Comparison of ENCODE assay signal across 8 mouse cellular contexts in the genomic region with DNA sequence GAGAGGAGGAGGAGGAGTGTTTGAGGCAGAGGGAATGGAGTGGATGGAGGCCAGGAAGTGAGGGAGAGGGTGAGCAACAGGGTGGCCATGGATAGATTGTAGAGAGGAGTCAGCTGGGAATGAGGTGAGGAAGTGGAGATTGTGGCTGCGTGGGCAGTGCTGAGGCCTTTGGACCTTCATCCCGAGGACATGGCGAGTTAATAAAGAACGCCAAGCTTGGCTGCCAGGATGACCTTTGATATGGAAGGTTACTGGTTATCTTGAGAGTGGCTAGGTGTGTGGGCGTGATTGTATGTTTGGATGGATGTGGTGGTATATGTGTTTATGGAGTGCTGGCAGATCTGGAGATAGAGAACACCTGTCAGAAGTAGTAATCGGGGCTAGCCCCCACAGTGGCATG. TPM values are rescaled to one million over a fixed set of nuclear protein-coding genes. Genes with fewer than 3 reads are reported as not detected.
DNase-seq lines count a peak whose midpoint lies in the region; ATAC-seq lines count a peak whose summit lies in the region.

No protein-coding gene starts in this region.

- 88% methylated on average over 6 of the region's 6 CpGs for WGBS in hindbrain, embryonic 10.5 days
- WGBS in hindbrain, embryonic 11.5 days = 85% methylated on average over 6 of the region's 6 CpGs
- 85% methylated on average over 6 of the region's 6 CpGs for WGBS in hindbrain, embryonic 16.5 days
- WGBS in neural tube, embryonic 14.5 days = 80% methylated on average over 6 of the region's 6 CpGs
- WGBS in heart, embryonic 10.5 days = 70% methylated on average over 6 of the region's 6 CpGs

- intact Hi-C loops in left cerebral cortex, postnatal 10 days (cut with DNase I) = loop anchor here (10.0 kb wide), 1 partner anchor 187 kb away; no protein-coding TSS in a partner anchor

- no peak for ATAC-seq in hindbrain, embryonic 11.5 days (ENCODE audit: low FRiP score)
- no peak for ATAC-seq in hindbrain, embryonic 16.5 days
- no peak for ATAC-seq in neural tube, embryonic 14.5 days (ENCODE audit: low read depth)
- no peak for ATAC-seq in CD4-positive, CD25-positive, alpha-beta regulatory T cell, adult 4 months

- H3K9ac ChIP-seq in hindbrain, embryonic 11.5 days (ENCODE audit: low read depth, low read length) = no peak overlapping the region
- no peak overlapping the region for H3K9ac ChIP-seq in hindbrain, embryonic 16.5 days (ENCODE audit: low read depth, low read length)
- H3K9ac ChIP-seq in neural tube, embryonic 14.5 days (replicated peaks; ENCODE audit: low read depth, low read length) = no peak overlapping the region

- no peak overlapping the region for H3K27ac ChIP-seq in hindbrain, embryonic 10.5 days
- no peak overlapping the region for H3K27ac ChIP-seq in hindbrain, embryonic 11.5 days (ENCODE audit: low read depth, low read length)
- H3K27ac ChIP-seq in hindbrain, embryonic 16.5 days (ENCODE audit: low read depth, low read length) = no peak overlapping the region
- no peak overlapping the region for H3K27ac ChIP-seq in neural tube, embryonic 14.5 days (ENCODE audit: low read depth, low read length)
- no peak overlapping the region for H3K27ac ChIP-seq in heart, embryonic 10.5 days

- H3K27me3 ChIP-seq in hindbrain, embryonic 10.5 days (ENCODE audit: insufficient read depth, poor library complexity, severe bottlenecking) = no peaks in the 10 kb centered on the region
- H3K27me3 ChIP-seq in hindbrain, embryonic 11.5 days (ENCODE audit: control insufficient read depth, insufficient read depth, low read length) = no peaks in the 10 kb centered on the region
- no peaks in the 10 kb centered on the region for H3K27me3 ChIP-seq in hindbrain, embryonic 16.5 days (replicated peaks; ENCODE audit: control insufficient read depth, insufficient read depth, low read length)
- no peaks in the 10 kb centered on the region for H3K27me3 ChIP-seq in neural tube, embryonic 14.5 days (ENCODE audit: control insufficient read depth, insufficient read depth, low read length)
- H3K27me3 ChIP-seq in heart, embryonic 10.5 days (ENCODE audit: insufficient read depth, poor library complexity, severe bottlenecking) = no peaks in the 10 kb centered on the region

- peaks cover 31% of the 10 kb centered on the region for H3K36me3 ChIP-seq in hindbrain, embryonic 10.5 days
- H3K36me3 ChIP-seq in hindbrain, embryonic 11.5 days (ENCODE audit: control insufficient read depth, insufficient read depth, low read length) = no peaks in the 10 kb centered on the region
- H3K36me3 ChIP-seq in hindbrain, embryonic 16.5 days (ENCODE audit: control insufficient read depth, insufficient read depth, low read length) = no peaks in the 10 kb centered on the region
- no peaks in the 10 kb centered on the region for H3K36me3 ChIP-seq in neural tube, embryonic 14.5 days (ENCODE audit: control insufficient read depth, insufficient read depth, low read length)
- H3K36me3 ChIP-seq in heart, embryonic 10.5 days = peaks cover 11% of the 10 kb centered on the region; the same call in 1 of the 2 replicates

- no peaks in the 10 kb centered on the region for H3K9me3 ChIP-seq in hindbrain, embryonic 10.5 days
- H3K9me3 ChIP-seq in hindbrain, embryonic 11.5 days (ENCODE audit: control insufficient read depth, low read length) = no peaks in the 10 kb centered on the region
- H3K9me3 ChIP-seq in hindbrain, embryonic 16.5 days (ENCODE audit: control insufficient read depth, low read length) = no peaks in the 10 kb centered on the region
- no peaks in the 10 kb centered on the region for H3K9me3 ChIP-seq in neural tube, embryonic 14.5 days (ENCODE audit: control insufficient read depth, low read length)
- no peaks in the 10 kb centered on the region for H3K9me3 ChIP-seq in heart, embryonic 10.5 days

- no peak overlapping the region for H3K4me2 ChIP-seq in hindbrain, embryonic 11.5 days (replicated peaks; ENCODE audit: low read depth, low read length)
- peak overlapping the region; percentile 18 for H3K4me2 ChIP-seq in hindbrain, embryonic 16.5 days (ENCODE audit: low read length)
- peak overlapping the region; percentile 79; the same call in 1 of the 2 replicates for H3K4me2 ChIP-seq in neural tube, embryonic 14.5 days (ENCODE audit: low read depth, low read length)

- peaks cover 55% of the 10 kb centered on the region for H3K4me1 ChIP-seq in hindbrain, embryonic 10.5 days (replicated peaks)
- H3K4me1 ChIP-seq in hindbrain, embryonic 11.5 days (replicated peaks; ENCODE audit: control insufficient read depth, insufficient read depth, low read length) = peaks cover 7% of the 10 kb centered on the region
- H3K4me1 ChIP-seq in hindbrain, embryonic 16.5 days (ENCODE audit: control insufficient read depth, insufficient read depth, low read depth, low read length) = peaks cover 33% of the 10 kb centered on the region
- peaks cover 35% of the 10 kb centered on the region for H3K4me1 ChIP-seq in neural tube, embryonic 14.5 days (ENCODE audit: control insufficient read depth, insufficient read depth, low read length)
- H3K4me1 ChIP-seq in heart, embryonic 10.5 days = peaks cover 43% of the 10 kb centered on the region

- H3K4me3 ChIP-seq in hindbrain, embryonic 10.5 days = peak overlapping the region; percentile 100; the same call in 1 of the 2 replicates
- H3K4me3 ChIP-seq in hindbrain, embryonic 11.5 days (ENCODE audit: low read depth, low read length) = no peak overlapping the region
- no peak overlapping the region for H3K4me3 ChIP-seq in hindbrain, embryonic 16.5 days (ENCODE audit: low read length)
- H3K4me3 ChIP-seq in neural tube, embryonic 14.5 days (ENCODE audit: low read depth, low read length) = no peak overlapping the region
- no peak overlapping the region for H3K4me3 ChIP-seq in heart, embryonic 10.5 days

- DNase-seq in hindbrain, embryonic 10.5 days (ENCODE audit: low spot score) = no peak
- DNase-seq in hindbrain, embryonic 11.5 days (ENCODE audit: low spot score) = no peak
- DNase-seq in kidney, postnatal 36 days = peak; percentile 70 to 71
- no peak for DNase-seq in heart, embryonic 10.5 days (ENCODE audit: low spot score)
- no peak for DNase-seq in left cerebral cortex, postnatal 10 days (ENCODE audit: extremely low spot score in 1 of 2, low spot score in 2 of 2)

RNA-seq across cellular contexts. Expression of a gene that starts 3.4 kb away (rescaled TPM):
- polyA plus RNA-seq in hindbrain, embryonic 10.5 days (2016; fragmentation: Nextera tagmentation; extraction: Ambion mirVana) = 70.9 and 97.7 TPM in 2 replicates
- polyA plus RNA-seq in hindbrain, embryonic 11.5 days (2014; fragmentation: Nextera tagmentation; extraction: Ambion mirVana) = 61.7 and 61.8 TPM in 2 replicates
- polyA plus RNA-seq in hindbrain, embryonic 16.5 days (2015; fragmentation: Nextera tagmentation; extraction: Ambion mirVana) = 53.3 and 58.2 TPM in 2 replicates
- polyA plus RNA-seq in neural tube, embryonic 14.5 days (2014; fragmentation: Nextera tagmentation; extraction: Ambion mirVana) = 36.8 and 37.5 TPM in 2 replicates
- 10 to 100 TPM; 14.6 to 24.5 TPM for polyA plus RNA-seq in CD4-positive, CD25-positive, alpha-beta regulatory T cell, adult 4 months (2017; shearing (Covaris generic))
- 54.2 and 54.7 TPM in 2 replicates for polyA plus RNA-seq in heart, embryonic 10.5 days (2016; fragmentation: Nextera tagmentation; extraction: Ambion mirVana)
- 100 to 1,000 TPM; 103 TPM for total RNA-seq in left cerebral cortex, postnatal 10 days (2021)

RNA-seq across cellular contexts. Expression of a gene that starts 38.0 kb away (rescaled TPM):
- 2.3 and 5.1 TPM in 2 replicates for polyA plus RNA-seq in hindbrain, embryonic 10.5 days (2016; fragmentation: Nextera tagmentation; extraction: Ambion mirVana)
- polyA plus RNA-seq in hindbrain, embryonic 11.5 days (2014; fragmentation: Nextera tagmentation; extraction: Ambion mirVana) = 4.6 and 4.8 TPM in 2 replicates
- polyA plus RNA-seq in hindbrain, embryonic 16.5 days (2015; fragmentation: Nextera tagmentation; extraction: Ambion mirVana) = 13.9 and 14.0 TPM in 2 replicates
- polyA plus RNA-seq in neural tube, embryonic 14.5 days (2014; fragmentation: Nextera tagmentation; extraction: Ambion mirVana) = 10.6 and 10.7 TPM in 2 replicates
- not detected for polyA plus RNA-seq in CD4-positive, CD25-positive, alpha-beta regulatory T cell, adult 4 months (2017; shearing (Covaris generic))
- 1.7 and 3.5 TPM in 2 replicates for polyA plus RNA-seq in heart, embryonic 10.5 days (2016; fragmentation: Nextera tagmentation; extraction: Ambion mirVana)
- total RNA-seq in left cerebral cortex, postnatal 10 days (2021) = 10 to 100 TPM; 58.1 to 60.2 TPM

Comparison
In these comparisons a context has a peak if more than half of its experiments do, and no peak if none do; other contexts are left out.
1. DNase-seq: peak in kidney, postnatal 36 days (2 of 2); none in hindbrain, embryonic 10.5 days (single experiment), hindbrain, embryonic 11.5 days (single experiment), heart, embryonic 10.5 days (single experiment) and left cerebral cortex, postnatal 10 days (0 of 2).